Comparison of ENCODE assay signal across 13 mouse cellular contexts in genomic region chr5:137410066-137410465, GRCm38 (mm10).
"Had no signal": no experiment of that assay in that cellular context is flagged by ENCODE, and none has a peak within 500 bp of the region (broad histone marks: within the 10 kb centered on the region; RNA-seq: fewer than 3 reads in every experiment).

No protein-coding gene starts in this region.

- DNase-seq: lung, adult 18-20 months; lung, postnatal 10 days; lung, postnatal 4 days; right cerebral cortex, postnatal 14 days; thymus, postnatal 14 days; thymus, postnatal 36 days had no signal

- H3K27me3 ChIP-seq: lung, embryonic 15.5 days; midbrain, embryonic 13.5 days; midbrain, embryonic 15.5 days; neural tube, embryonic 12.5 days; stomach, embryonic 15.5 days had no signal

- H3K4me3 ChIP-seq: lung, embryonic 15.5 days; megakaryocyte, embryonic 14.5 days; midbrain, embryonic 13.5 days; midbrain, embryonic 15.5 days; neural tube, embryonic 12.5 days; stomach, embryonic 15.5 days had no signal

- H3K36me3 ChIP-seq: lung, embryonic 15.5 days; midbrain, embryonic 13.5 days; midbrain, embryonic 15.5 days; neural tube, embryonic 12.5 days; stomach, embryonic 15.5 days had no signal

- ATAC-seq: midbrain, embryonic 13.5 days; midbrain, embryonic 15.5 days had no signal

- H3K4me1 ChIP-seq: stomach, embryonic 15.5 days had no signal

- H3K27ac ChIP-seq: lung, embryonic 15.5 days; midbrain, embryonic 13.5 days; midbrain, embryonic 15.5 days; neural tube, embryonic 12.5 days; stomach, embryonic 15.5 days; stomach, postnatal 0 days had no signal
